Mouse (Mus musculus) left cerebral cortex, adult 8-10 months (tissue): ENCODE results near the gene Thrsp. TPM values are rescaled to one million over a fixed set of nuclear protein-coding genes. Genes with fewer than 3 reads are reported as not detected.

Experiments
- DNase-seq, 2 experiments: peaks; one replicate each; pipeline ENCODE4 v3.0.0; 2022; ENCODE audit warnings: low spot score in 2 of 2
- total RNA-seq, 4 experiments: library from RNA; stranded (reverse); gene quantifications; 2 replicates each; pipeline ENCODE4 v1.2.4; 2022

Thrsp gene
- total RNA-seq, 4 experiments from 2014 or later: 17.6 to 27.1 (median 20.5) TPM

- no peak for DNase-seq
These were observed 36.9 kb downstream of the Thrsp start for GRCm38 (mm10) chr7:97380500-97381123.

- DNase-seq: no peak
These were observed 38.2 kb downstream of the Thrsp start for GRCm38 (mm10) chr7:97379304-97379703.

DNA sequence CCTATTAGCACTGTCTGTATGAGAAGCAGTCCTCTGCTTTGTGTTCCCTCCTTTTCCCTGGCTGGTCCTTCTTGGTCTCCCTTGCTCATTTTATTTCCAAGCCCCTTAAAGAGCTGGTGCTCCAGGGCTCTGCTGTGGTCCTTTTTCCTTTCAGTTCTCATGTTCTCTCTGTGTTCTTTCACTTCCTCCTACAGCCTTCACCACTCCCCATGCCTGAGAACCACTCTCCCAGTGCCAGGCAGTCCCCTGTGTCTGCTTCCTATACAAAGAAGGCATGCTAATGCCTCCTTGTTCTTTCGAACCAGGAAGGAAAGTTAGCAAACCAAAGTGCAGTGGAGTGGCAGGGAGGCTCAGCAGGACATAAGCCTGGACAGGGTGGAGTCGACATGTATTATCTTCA is 41.6 kb downstream of the Thrsp start:
- DNase-seq: no peak

GRCm38 (mm10) chr7:97375101-97375500 is 42.4 kb downstream of the Thrsp start:
- no peak for DNase-seq

DNA sequence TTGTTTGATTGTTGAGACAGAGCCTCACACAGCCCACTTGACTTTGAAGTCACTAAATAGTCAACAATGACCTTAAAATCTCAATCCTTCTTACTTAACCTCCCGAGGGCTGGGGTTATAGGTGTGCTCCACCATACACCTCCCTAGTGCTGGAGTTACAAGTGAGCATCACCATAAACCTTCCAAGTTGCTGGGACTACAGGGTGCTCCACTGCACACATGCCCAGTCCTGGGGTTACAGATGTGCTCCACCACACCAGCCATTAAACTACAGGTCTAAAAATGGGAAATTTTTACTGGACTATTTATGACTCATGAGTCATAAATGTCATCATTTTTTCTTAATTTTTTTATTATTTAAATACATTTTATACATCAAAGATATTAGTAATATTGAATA is 51.6 kb downstream of the Thrsp start:
- no peak for DNase-seq

Other genes starting within 250 kb of the Thrsp start
- gene Usp35, start 85.7 kb downstream of the Thrsp start, total RNA-seq: 10 to 100 TPM; 19.3 to 25.4 (median 22.6) TPM
- 10 to 100 TPM; 11.9 to 14.0 (median 12.5) TPM for gene Kctd21, start 85.4 kb downstream of the Thrsp start, total RNA-seq
- gene Alg8, start 46.1 kb downstream of the Thrsp start, total RNA-seq: 10 to 100 TPM in 2 of 4 experiments, 1 to 10 TPM in 2; 7.9 to 13.3 (median 11.2) TPM
- 100 to 1,000 TPM; 222 to 234 (median 229) TPM for gene Ndufc2, start 17.7 kb downstream of the Thrsp start, total RNA-seq
- 1 to 10 TPM; 4.3 to 4.5 (median 4.4) TPM for gene Kctd14, start 33.6 kb upstream of the Thrsp start, total RNA-seq
- gene Ints4, start 63.2 kb upstream of the Thrsp start, total RNA-seq: 10 to 100 TPM; 26.8 to 41.5 (median 33.1) TPM
- 10 to 100 TPM; 34.5 to 41.7 (median 36.6) TPM for gene Aamdc, start 161.8 kb upstream of the Thrsp start, total RNA-seq
- gene Rsf1, start 162.2 kb upstream of the Thrsp start, total RNA-seq: 10 to 100 TPM; 42.3 to 50.3 (median 43.6) TPM